ENCODE assay signal across 13 mouse cellular contexts in genomic region chr6:144312781-144313754, GRCm38 (mm10).
DNase-seq lines count a peak whose midpoint lies in the region; ATAC-seq and TF ChIP-seq lines count a peak whose summit lies in the region.
"Had no signal": no experiment of that assay in that cellular context is flagged by ENCODE, and none has a peak within 500 bp of the region (broad histone marks: within the 10 kb centered on the region; RNA-seq: fewer than 3 reads in every experiment).

No protein-coding gene starts in this region.

- no peaks in the 10 kb centered on the region for H3K27me3 ChIP-seq in embryonic facial prominence, embryonic 14.5 days (replicated peaks; ENCODE audit: control insufficient read depth, insufficient read depth, low read length)
- no peaks in the 10 kb centered on the region for H3K27me3 ChIP-seq in hindbrain, embryonic 14.5 days (ENCODE audit: control insufficient read depth, insufficient read depth, low read length)
- no peaks in the 10 kb centered on the region for H3K27me3 ChIP-seq in midbrain, embryonic 15.5 days (replicated peaks)
- H3K27me3 ChIP-seq: heart, embryonic 13.5 days had no signal

- TF ChIP-seq CTCF in brain, embryonic 14.5 days (IDR thresholded peaks at IDR 0.05; ENCODE audit: borderline replicate concordance, extremely low read depth, insufficient read depth, insufficient read length): no peak

- ATAC-seq in embryonic facial prominence, embryonic 14.5 days (ENCODE audit: low read depth): peak; percentile 68; the same call in 1 of the 2 replicates
- peak; percentile 71; the same call in 1 of the 2 replicates for ATAC-seq in hindbrain, embryonic 14.5 days (ENCODE audit: low FRiP score)
- no peak; the same call in 1 of the 2 replicates for ATAC-seq in midbrain, embryonic 15.5 days (replicated peaks)
- ATAC-seq in cerebellum, adult (ENCODE audit: insufficient number of reproducible peaks, low FRiP score, low TSS enrichment): no peak

- H3K27ac ChIP-seq in embryonic facial prominence, embryonic 14.5 days (replicated peaks; ENCODE audit: low read depth, low read length): no peak overlapping the region
- H3K27ac ChIP-seq in hindbrain, embryonic 14.5 days: no peak overlapping the region
- peak overlapping the region; percentile 24 for H3K27ac ChIP-seq in midbrain, embryonic 15.5 days
- H3K27ac ChIP-seq: gastrocnemius, adult 2 months; heart, embryonic 13.5 days; stomach, postnatal 0 days had no signal

- H3K4me1 ChIP-seq in embryonic facial prominence, embryonic 14.5 days (ENCODE audit: control insufficient read depth, insufficient read depth, low read length): peaks cover 10% of the 10 kb centered on the region
- H3K4me1 ChIP-seq in hindbrain, embryonic 14.5 days (replicated peaks; ENCODE audit: control insufficient read depth, insufficient read depth, low read length): 0 out of 2 replicates have a peak, but pooled peaks cover 6% of the 10 kb centered on the region
- peaks cover 11% of the 10 kb centered on the region for H3K4me1 ChIP-seq in midbrain, embryonic 15.5 days
- H3K4me1 ChIP-seq: heart, embryonic 13.5 days had no signal

- no peaks in the 10 kb centered on the region for H3K36me3 ChIP-seq in embryonic facial prominence, embryonic 14.5 days (ENCODE audit: control insufficient read depth, insufficient read depth, low read length)
- H3K36me3 ChIP-seq in hindbrain, embryonic 14.5 days (replicated peaks; ENCODE audit: control insufficient read depth, insufficient read depth): no peaks in the 10 kb centered on the region
- no peaks in the 10 kb centered on the region for H3K36me3 ChIP-seq in midbrain, embryonic 15.5 days (replicated peaks)
- H3K36me3 ChIP-seq: heart, embryonic 13.5 days had no signal

- H3K4me2 ChIP-seq in embryonic facial prominence, embryonic 14.5 days (ENCODE audit: low read depth, low read length): no peak overlapping the region
- H3K4me2 ChIP-seq in hindbrain, embryonic 14.5 days (replicated peaks): no peak overlapping the region
- no peak overlapping the region for H3K4me2 ChIP-seq in midbrain, embryonic 15.5 days
- H3K4me2 ChIP-seq: heart, embryonic 13.5 days had no signal

- H3K9me3 ChIP-seq in embryonic facial prominence, embryonic 14.5 days (ENCODE audit: control insufficient read depth, low read length): no peaks in the 10 kb centered on the region
- no peaks in the 10 kb centered on the region for H3K9me3 ChIP-seq in hindbrain, embryonic 14.5 days (ENCODE audit: control insufficient read depth, low read length)
- H3K9me3 ChIP-seq in midbrain, embryonic 15.5 days: no peaks in the 10 kb centered on the region
- H3K9me3 ChIP-seq: heart, embryonic 13.5 days had no signal

- WGBS in embryonic facial prominence, embryonic 14.5 days: 55% methylated on average over 17 of the region's 17 CpGs
- 29% methylated on average over 17 of the region's 17 CpGs for WGBS in hindbrain, embryonic 14.5 days
- 33% methylated on average over 17 of the region's 17 CpGs for WGBS in midbrain, embryonic 15.5 days

- H3K4me3 ChIP-seq in embryonic facial prominence, embryonic 14.5 days (ENCODE audit: low read depth, low read length): no peak overlapping the region
- no peak overlapping the region for H3K4me3 ChIP-seq in hindbrain, embryonic 14.5 days (replicated peaks; ENCODE audit: low read length)
- H3K4me3 ChIP-seq in midbrain, embryonic 15.5 days: no peak overlapping the region
- H3K4me3 ChIP-seq: gastrocnemius, adult 2 months; heart, embryonic 13.5 days had no signal

- no peak for TF ChIP-seq POLR2A in brain, embryonic 14.5 days (IDR thresholded peaks at IDR 0.05; ENCODE audit: borderline replicate concordance, extremely low read depth, insufficient read depth, insufficient read length, poor library complexity, severe bottlenecking)

- peak; percentile 91 for DNase-seq in brain, embryonic 14.5 days (ENCODE audit: low read depth)
- DNase-seq in embryonic facial prominence, embryonic 14.5 days (ENCODE audit: low spot score): peak; percentile 30
- no peak for DNase-seq in hindbrain, embryonic 14.5 days (ENCODE audit: low spot score)
- no peak for DNase-seq in right cerebral cortex, postnatal 36 days (ENCODE audit: low spot score in 2 of 2)
- no peak for DNase-seq in lung, postnatal 36 days
- DNase-seq in ovary, postnatal 14 days (ENCODE audit: low spot score): no peak
- DNase-seq: gastrocnemius, adult 2 months; kidney, adult 18-20 months; right cerebral cortex, postnatal 25 days had no signal

- no peak overlapping the region for H3K9ac ChIP-seq in embryonic facial prominence, embryonic 14.5 days (ENCODE audit: low read depth, low read length)
- H3K9ac ChIP-seq in hindbrain, embryonic 14.5 days: no peak overlapping the region
- no peak overlapping the region for H3K9ac ChIP-seq in midbrain, embryonic 15.5 days
- H3K9ac ChIP-seq: heart, embryonic 13.5 days had no signal

Comparison
In these comparisons a context has a peak if more than half of its experiments do, and no peak if none do; other contexts are left out.
1. DNase-seq: peak in brain, embryonic 14.5 days (single experiment) and embryonic facial prominence, embryonic 14.5 days (single experiment); none in hindbrain, embryonic 14.5 days (single experiment), right cerebral cortex, postnatal 36 days (0 of 2), lung, postnatal 36 days (single experiment) and ovary, postnatal 14 days (single experiment).
2. ATAC-seq: peak in embryonic facial prominence, embryonic 14.5 days (single experiment) and hindbrain, embryonic 14.5 days (single experiment); none in midbrain, embryonic 15.5 days (single experiment) and cerebellum, adult (single experiment).